Mouse (Mus musculus) embryonic facial prominence, embryonic 14.5 days (tissue): ENCODE data around the gene Lamc2. TPM values are rescaled to one million over a fixed set of nuclear protein-coding genes. Genes with fewer than 3 reads are reported as not detected.
A peak's percentile ranks its signal among the peaks of the same experiment; 100 is the strongest.

Source experiments
- ATAC-seq: fragments of 200-750 bp; cut with Nextera tagmentation; 2 replicates; pipeline ENCODE4 v1.8.0; 2017; ENCODE audit warnings: low read depth, moderate number of reproducible peaks, moderate TSS enrichment
- DNase-seq: peaks from one replicate; pipeline ENCODE4 v3.0.0-alpha.2; 2015; ENCODE audit warnings: low spot score
- H3K27ac ChIP-seq: fragments of 300-500 bp; sonication (generic); replicated peaks from 2 replicates; pipeline ENCODE4 v1.5.1; 2014; ENCODE audit warnings: low read depth, mild to moderate bottlenecking, low read length, moderate library complexity
- H3K27me3 ChIP-seq: fragments of 300-500 bp; sonication (generic); replicated peaks from 2 replicates; pipeline ENCODE4 v1.6.1; 2014; ENCODE audit warnings: low read length; ENCODE audit not compliant: control insufficient read depth, insufficient read depth
- H3K36me3 ChIP-seq: fragments of 300-500 bp; sonication (generic); 2 replicates; pipeline ENCODE4 v1.6.1; 2014; ENCODE audit warnings: low read length, mixed read lengths; ENCODE audit not compliant: control insufficient read depth, insufficient read depth
- H3K4me1 ChIP-seq: fragments of 300-500 bp; sonication (generic); 2 replicates; pipeline ENCODE4 v1.6.1; 2014; ENCODE audit warnings: antibody characterized with exemption, low read length; ENCODE audit not compliant: control insufficient read depth, insufficient read depth
- H3K4me2 ChIP-seq: fragments of 300-500 bp; sonication (generic); 2 replicates; pipeline ENCODE4 v1.6.1; 2014; ENCODE audit warnings: low read depth, mild to moderate bottlenecking, low read length, moderate library complexity, mixed read lengths
- H3K4me3 ChIP-seq: fragments of 300-500 bp; sonication (generic); 2 replicates; pipeline ENCODE4 v1.5.1; 2014; ENCODE audit warnings: low read depth, mild to moderate bottlenecking, low read length
- H3K9ac ChIP-seq: fragments of 300-500 bp; sonication (generic); 2 replicates; pipeline ENCODE4 v1.6.1; 2014; ENCODE audit warnings: low read depth, mild to moderate bottlenecking, low read length, moderate library complexity, mixed read lengths
- H3K9me3 ChIP-seq: fragments of 300-500 bp; sonication (generic); 2 replicates; pipeline ENCODE4 v1.6.1; 2016; ENCODE audit warnings: low read length; ENCODE audit not compliant: control insufficient read depth
- WGBS: fragments of 180-500 bp; shearing (Covaris S2); extraction: QIAGEN DNeasy Blood & Tissue Kit; methylation state at CpG from one replicate; pipeline ENCODE4 v1.1.7; 2014; 5-methylcytosine and 5-hydroxymethylcytosine counted together
- polyA plus RNA-seq: library from polyadenylated mRNA; unstranded; fragments of >200 nt; fragmentation: Nextera tagmentation; extraction: Ambion mirVana; gene quantifications from 2 replicates; pipeline ENCODE4 v1.2.1, GENCODE M21; 2014

Lamc2 gene
- polyA plus RNA-seq, 1 experiment from 2014 or later = 12.4 TPM

- Histone ChIP-seq H3K4me2 (no peak overlapping the region), H3K27me3 (no peaks in the 10 kb centered on the region), H3K9ac (no peak overlapping the region), H3K9me3 (no peaks in the 10 kb centered on the region), H3K4me3 (no peak overlapping the region), H3K27ac (no peak overlapping the region), H3K4me1 (peaks cover 16% of the 10 kb centered on the region), H3K36me3 (no peaks in the 10 kb centered on the region)
- ATAC-seq = no peak
- 67% methylated on average over 10 of the region's 10 CpGs for WGBS
- DNase-seq = no peak
These were observed 15.2 kb downstream of the Lamc2 start for GRCm38 (mm10) chr1:153171011-153171410.

GRCm38 (mm10) chr1:153168293-153168692 lies 18.0 kb downstream of the Lamc2 start:
- no peak for ATAC-seq
- WGBS = 51% methylated on average over 5 of the region's 5 CpGs
- Histone ChIP-seq H3K4me1 (peaks cover 10% of the 10 kb centered on the region), H3K9me3 (no peaks in the 10 kb centered on the region), H3K36me3 (no peaks in the 10 kb centered on the region), H3K27me3 (no peaks in the 10 kb centered on the region), H3K4me2 (no peak overlapping the region), H3K9ac (no peak overlapping the region), H3K4me3 (no peak overlapping the region), H3K27ac (no peak overlapping the region)
- DNase-seq = peak; percentile 68

- Histone ChIP-seq H3K27ac (no peak overlapping the region), H3K36me3 (no peaks in the 10 kb centered on the region), H3K4me1 (0 out of 2 replicates have a peak, but pooled peaks cover 7% of the 10 kb centered on the region), H3K9ac (no peak overlapping the region), H3K27me3 (no peaks in the 10 kb centered on the region), H3K4me2 (no peak overlapping the region), H3K4me3 (no peak overlapping the region), H3K9me3 (no peaks in the 10 kb centered on the region)
- DNase-seq = no peak
- no peak for ATAC-seq
- 52% methylated on average over 3 of the region's 3 CpGs for WGBS
These were observed 22.4 kb downstream of the Lamc2 start for GRCm38 (mm10) chr1:153163831-153164230.

GRCm38 (mm10) chr1:153159137-153159536 lies 27.1 kb downstream of the Lamc2 start:
- no peak for DNase-seq
- Histone ChIP-seq H3K4me1 (peaks cover 11% of the 10 kb centered on the region), H3K4me2 (no peak overlapping the region), H3K36me3 (no peaks in the 10 kb centered on the region), H3K27me3 (no peaks in the 10 kb centered on the region), H3K27ac (no peak overlapping the region), H3K4me3 (no peak overlapping the region), H3K9ac (no peak overlapping the region), H3K9me3 (no peaks in the 10 kb centered on the region)
- 83% methylated on average over 4 of the region's 4 CpGs for WGBS
- no peak for ATAC-seq

- Histone ChIP-seq H3K36me3 (no peaks in the 10 kb centered on the region), H3K4me3 (no peak overlapping the region), H3K9me3 (no peaks in the 10 kb centered on the region), H3K4me1 (peaks cover 11% of the 10 kb centered on the region), H3K4me2 (no peak overlapping the region), H3K9ac (no peak overlapping the region), H3K27me3 (no peaks in the 10 kb centered on the region), H3K27ac (no peak overlapping the region)
- DNase-seq (no peak), ATAC-seq (no peak)
- 63% methylated on average over 5 of the region's 5 CpGs for WGBS
These were observed 29.1 kb downstream of the Lamc2 start for GRCm38 (mm10) chr1:153157021-153157623.

- H3K4me1 ChIP-seq = peaks cover 4% of the 10 kb centered on the region
- WGBS = 53% methylated on average over 8 of the region's 8 CpGs
- DNase-seq = peak; percentile 54
- peak; percentile 28; the same call in 1 of the 2 replicates for ATAC-seq
- no peak overlapping the region for H3K4me2 ChIP-seq
- H3K9me3 ChIP-seq = no peaks in the 10 kb centered on the region
- H3K27ac ChIP-seq = no peak overlapping the region
- H3K27me3 ChIP-seq = no peaks in the 10 kb centered on the region
- no peak overlapping the region for H3K4me3 ChIP-seq
- no peak overlapping the region for H3K9ac ChIP-seq
- H3K36me3 ChIP-seq = no peaks in the 10 kb centered on the region
These were observed 30.9 kb downstream of the Lamc2 start for GRCm38 (mm10) chr1:153155364-153155763.

- no peaks in the 10 kb centered on the region for H3K36me3 ChIP-seq
- ATAC-seq (peak; percentile 77), DNase-seq (peak; percentile 73)
- no peaks in the 10 kb centered on the region for H3K27me3 ChIP-seq
- H3K9ac ChIP-seq = no peak overlapping the region
- H3K9me3 ChIP-seq = no peaks in the 10 kb centered on the region
- no peak overlapping the region for H3K4me2 ChIP-seq
- no peak overlapping the region for H3K4me3 ChIP-seq
- 65% methylated on average over 10 of the region's 10 CpGs for WGBS
- H3K4me1 ChIP-seq = peaks cover 4% of the 10 kb centered on the region
- H3K27ac ChIP-seq = no peak overlapping the region
These were observed 32.6 kb downstream of the Lamc2 start for GRCm38 (mm10) chr1:153153619-153154137.

GRCm38 (mm10) chr1:153152594-153152993 lies 33.7 kb downstream of the Lamc2 start:
- no peak overlapping the region for H3K4me2 ChIP-seq
- peak; percentile 75 for DNase-seq
- no peaks in the 10 kb centered on the region for H3K36me3 ChIP-seq
- no peak overlapping the region for H3K4me3 ChIP-seq
- H3K9ac ChIP-seq = no peak overlapping the region
- H3K4me1 ChIP-seq = peaks cover 4% of the 10 kb centered on the region
- H3K27ac ChIP-seq = no peak overlapping the region
- WGBS = 60% methylated on average over 7 of the region's 7 CpGs
- H3K27me3 ChIP-seq = no peaks in the 10 kb centered on the region
- H3K9me3 ChIP-seq = no peaks in the 10 kb centered on the region
- ATAC-seq = no peak; the same call in 1 of the 2 replicates

GRCm38 (mm10) chr1:153145791-153146190 lies 40.5 kb downstream of the Lamc2 start:
- DNase-seq (no peak), ATAC-seq (no peak)
- H3K4me1 ChIP-seq = no peaks in the 10 kb centered on the region
- H3K36me3 ChIP-seq = no peaks in the 10 kb centered on the region
- no peaks in the 10 kb centered on the region for H3K9me3 ChIP-seq
- no peaks in the 10 kb centered on the region for H3K27me3 ChIP-seq
- no peak overlapping the region for H3K4me3 ChIP-seq
- WGBS = 54% methylated on average over 5 of the region's 5 CpGs
- H3K4me2 ChIP-seq = no peak overlapping the region
- no peak overlapping the region for H3K9ac ChIP-seq
- H3K27ac ChIP-seq = no peak overlapping the region
